ENCODE assay signal across 8 mouse cellular contexts in genomic region chr5:17776571-17776970, GRCm38 (mm10).
DNase-seq lines count a peak whose midpoint lies in the region; ATAC-seq and TF ChIP-seq lines count a peak whose summit lies in the region.

No protein-coding gene starts in this region.

- H3K79me2 ChIP-seq in MEL (ENCODE audit: control insufficient read depth, insufficient read depth, low read length, poor library complexity), result no peaks in the 10 kb centered on the region

- no peak overlapping the region for H3K9ac ChIP-seq in MEL (ENCODE audit: control insufficient read depth, low read depth, low read length, poor library complexity, severe bottlenecking)
- H3K9ac ChIP-seq in liver, embryonic 14.5 days (replicated peaks), result no peak overlapping the region

- no peak overlapping the region for H3K27ac ChIP-seq in MEL (ENCODE audit: control insufficient read depth, low read depth, low read length)
- no peak overlapping the region for H3K27ac ChIP-seq in liver, embryonic 14.5 days
- H3K27ac ChIP-seq in layer of hippocampus, adult 2 months, result no peak overlapping the region

- peak overlapping the region in 1 of 2 experiments; percentile 22; a peak in 1 of 4 replicates for H3K4me3 ChIP-seq in MEL (ENCODE audit: control insufficient read depth in 1 of 2, insufficient read depth in 1 of 2, low read depth in 2 of 2, low read length in 2 of 2)
- H3K4me3 ChIP-seq in liver, embryonic 14.5 days (ENCODE audit: insufficient read depth in 1 of 2, low read depth in 2 of 2, low read length in 2 of 2), result no peak overlapping the region
- no peak overlapping the region for H3K4me3 ChIP-seq in layer of hippocampus, adult 2 months

- WGBS in liver, embryonic 14.5 days (ENCODE audit: insufficient replicate concordance), result 68% methylated on average over 6 of the region's 6 CpGs

- DNase-seq in cerebellum, adult 18-20 months, result peak; percentile 35 to 39
- DNase-seq in cerebellum, postnatal 4 days (ENCODE audit: low spot score in 2 of 2), result no peak
- peak; percentile 4 to 41 for DNase-seq in left cerebral cortex, adult 18-20 months (ENCODE audit: low spot score in 2 of 2)
- no peak for DNase-seq in left cerebral cortex, adult 8-10 months (ENCODE audit: low spot score in 2 of 2)
- peak; percentile 84 for DNase-seq in MEL (ENCODE audit: low read depth, low spot score)
- peak; percentile 77 for DNase-seq in embryo, embryonic 11 days
- DNase-seq in liver, embryonic 14.5 days (ENCODE audit: low read depth in 3 of 3, low spot score in 3 of 3), result peak; percentile 80 to 84 (median 82)
- DNase-seq in layer of hippocampus, adult 2 months (ENCODE audit: low spot score in 2 of 2), result no peak

- no peak for TF ChIP-seq EP300 in MEL (IDR thresholded peaks at IDR 0.05; ENCODE audit: low read depth in 1 of 2, low read length in 2 of 2)
- no peak for TF ChIP-seq EP300 in liver, embryonic 14.5 days (IDR thresholded peaks at IDR 0.05; ENCODE audit: low read depth)

- H3K4me2 ChIP-seq in liver, embryonic 14.5 days (ENCODE audit: low read depth), result no peak overlapping the region

- H3K4me1 ChIP-seq in MEL (ENCODE audit: control insufficient read depth in 1 of 2, insufficient read depth in 2 of 2, low read length in 2 of 2), result no peaks in the 10 kb centered on the region
- no peaks in the 10 kb centered on the region for H3K4me1 ChIP-seq in liver, embryonic 14.5 days (replicated peaks; ENCODE audit: control insufficient read depth in 2 of 2, insufficient read depth in 2 of 2, low read length in 1 of 2)

- peak; percentile 52; the same call in 1 of the 2 replicates for ATAC-seq in liver, embryonic 14.5 days (ENCODE audit: insufficient read depth)

- no peaks in the 10 kb centered on the region for H3K27me3 ChIP-seq in MEL (ENCODE audit: control insufficient read depth in 1 of 2, insufficient read depth in 2 of 2, low read length in 2 of 2)
- no peaks in the 10 kb centered on the region for H3K27me3 ChIP-seq in liver, embryonic 14.5 days (ENCODE audit: control insufficient read depth, insufficient read depth, low read length)

- H3K36me3 ChIP-seq in MEL (ENCODE audit: control insufficient read depth in 1 of 2, insufficient read depth in 2 of 2, low read length in 2 of 2), result no peaks in the 10 kb centered on the region
- H3K36me3 ChIP-seq in liver, embryonic 14.5 days (replicated peaks; ENCODE audit: control insufficient read depth, insufficient read depth, low read depth), result no peaks in the 10 kb centered on the region

- no peak for TF ChIP-seq CTCF in MEL (IDR thresholded peaks at IDR 0.05 in 2 of 3, conservative IDR thresholded peaks at IDR 0.05 in 1 of 3; ENCODE audit: control insufficient read depth in 1 of 3, insufficient read depth in 1 of 3, low read depth in 2 of 3, low read length in 3 of 3, poor library complexity in 1 of 3, severe bottlenecking in 1 of 3)
- no peak for TF ChIP-seq CTCF in liver, embryonic 14.5 days (IDR thresholded peaks at IDR 0.05; ENCODE audit: low read depth)
- TF ChIP-seq CTCF in layer of hippocampus, adult 2 months (conservative IDR thresholded peaks at IDR 0.05), result no peak

- no peaks in the 10 kb centered on the region for H3K9me3 ChIP-seq in MEL (replicated peaks; ENCODE audit: insufficient read depth, low read length)
- no peaks in the 10 kb centered on the region for H3K9me3 ChIP-seq in liver, embryonic 14.5 days (ENCODE audit: control insufficient read depth, low read length)

- no peak for TF ChIP-seq RAD21 in MEL (IDR thresholded peaks at IDR 0.05; ENCODE audit: low read depth, low read length)

- no peak for TF ChIP-seq POLR2A in MEL (IDR thresholded peaks at IDR 0.05; ENCODE audit: control insufficient read depth in 1 of 2, insufficient read depth in 1 of 2, low read depth in 1 of 2, low read length in 2 of 2, poor library complexity in 1 of 2)

TF ChIP-seq in MEL, 35 proteins besides CTCF, POLR2A, EP300 and RAD21:
- no peak for TF ChIP-seq GATA1 (IDR thresholded peaks at IDR 0.05; ENCODE audit: low read depth, low read length)
- TF ChIP-seq UBTF (IDR thresholded peaks at IDR 0.05; ENCODE audit: borderline replicate concordance, insufficient read depth, low read depth, low read length), result no peak
- no peak for TF ChIP-seq NELFE (IDR thresholded peaks at IDR 0.05; ENCODE audit: low read depth, low read length)
- TF ChIP-seq SIN3A (IDR thresholded peaks at IDR 0.05; ENCODE audit: low read length), result no peak
- TF ChIP-seq MAFK (IDR thresholded peaks at IDR 0.05; ENCODE audit: borderline replicate concordance, low read depth, low read length), result no peak
- TF ChIP-seq MAX (IDR thresholded peaks at IDR 0.05; ENCODE audit: low read length), result no peak
- no peak for TF ChIP-seq TCF12 (IDR thresholded peaks at IDR 0.05; ENCODE audit: low read depth, low read length)
- no peak for TF ChIP-seq POLR2AphosphoS2 (IDR thresholded peaks at IDR 0.05; ENCODE audit: low read length)
- no peak for TF ChIP-seq ETS1 (IDR thresholded peaks at IDR 0.05; ENCODE audit: low read depth, low read length)
- TF ChIP-seq E2F4 (IDR thresholded peaks at IDR 0.05; ENCODE audit: borderline replicate concordance, low read depth, low read length), result no peak
- TF ChIP-seq ELF1 (IDR thresholded peaks at IDR 0.05; ENCODE audit: low read depth, low read length), result no peak

Comparison
In these comparisons a context has a peak if more than half of its experiments do, and no peak if none do; other contexts are left out.
1. DNase-seq: peak in cerebellum, adult 18-20 months (2 of 2), left cerebral cortex, adult 18-20 months (2 of 2), MEL (single experiment), embryo, embryonic 11 days (single experiment) and liver, embryonic 14.5 days (3 of 3); none in cerebellum, postnatal 4 days (0 of 2), left cerebral cortex, adult 8-10 months (0 of 2) and layer of hippocampus, adult 2 months (0 of 2).